Mouse (Mus musculus) cerebellum, adult (tissue): ENCODE data around the gene Rab23.

Experiments used
- ATAC-seq: cut with Nextera tagmentation; 2 replicates; pipeline ENCODE4 v1.9.2; 2017; ENCODE audit warnings: mild to moderate bottlenecking, moderate library complexity, mixed read lengths; ENCODE audit not compliant: insufficient number of reproducible peaks, low FRiP score, low TSS enrichment

The Rab23 gene

DNA sequence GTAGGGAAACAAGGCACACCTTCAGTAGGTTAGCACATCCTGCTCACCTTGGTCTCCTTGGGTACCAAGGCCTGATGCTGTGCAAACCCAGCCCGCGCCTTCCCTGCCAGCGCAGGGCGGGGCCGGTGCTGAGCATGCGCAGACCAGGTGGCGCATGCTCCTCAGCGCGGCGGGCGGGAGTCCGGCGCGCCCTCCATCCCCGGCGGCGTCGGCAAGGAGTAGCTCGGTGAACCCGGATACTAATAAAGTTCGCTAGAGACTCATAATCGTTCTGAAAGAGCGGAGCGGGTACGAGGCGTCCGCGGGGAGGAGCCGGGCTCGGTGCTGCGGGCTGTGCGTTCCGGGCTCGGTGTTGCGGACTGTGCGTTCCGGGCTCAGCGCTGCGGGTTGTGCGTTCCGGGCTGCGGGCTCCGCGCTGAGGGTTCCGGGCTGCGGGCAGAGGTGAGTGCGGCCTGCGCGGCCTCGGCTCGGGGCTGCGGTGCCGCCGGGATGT, at the start of gene Rab23:
Rab23 (plus strand) TSS at position 155 of the 493 bp plus-strand sequence.
- peak; percentile 95 for ATAC-seq

DNA sequence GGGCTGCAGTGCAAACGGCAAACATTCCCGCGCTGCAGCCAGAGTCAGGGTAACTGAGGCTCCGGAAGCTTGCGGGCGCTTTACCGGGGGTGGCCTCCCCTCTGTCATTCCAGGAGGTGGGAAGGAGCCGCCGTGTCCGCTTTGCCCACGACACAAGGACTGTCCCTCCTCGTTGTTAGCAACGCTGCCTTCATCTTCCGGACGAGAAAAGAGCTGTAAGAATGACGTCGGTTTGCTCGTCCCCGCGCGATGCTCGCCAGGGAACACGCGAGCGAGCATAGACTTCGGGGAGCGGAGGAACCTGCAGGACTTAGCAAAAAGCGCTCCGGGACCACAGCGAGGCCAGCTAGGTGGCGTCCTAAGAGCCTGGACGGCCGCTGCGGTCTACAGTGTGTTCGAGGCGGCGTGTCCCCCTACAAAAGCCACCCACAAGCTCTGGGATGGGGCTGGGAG, 49.5 kb upstream of the Rab23 start:
- ATAC-seq, result peak; percentile 74

GRCm38 (mm10) chr1:33671441-33671840, 48.2 kb upstream of the Rab23 start:
- no peak for ATAC-seq

GRCm38 (mm10) chr1:33672083-33672482, 47.6 kb upstream of the Rab23 start:
- no peak for ATAC-seq

GRCm38 (mm10) chr1:33672514-33672913, 47.2 kb upstream of the Rab23 start:
- 0 out of 2 replicates have a peak, but pooled peaks have one; percentile 33 for ATAC-seq

DNA sequence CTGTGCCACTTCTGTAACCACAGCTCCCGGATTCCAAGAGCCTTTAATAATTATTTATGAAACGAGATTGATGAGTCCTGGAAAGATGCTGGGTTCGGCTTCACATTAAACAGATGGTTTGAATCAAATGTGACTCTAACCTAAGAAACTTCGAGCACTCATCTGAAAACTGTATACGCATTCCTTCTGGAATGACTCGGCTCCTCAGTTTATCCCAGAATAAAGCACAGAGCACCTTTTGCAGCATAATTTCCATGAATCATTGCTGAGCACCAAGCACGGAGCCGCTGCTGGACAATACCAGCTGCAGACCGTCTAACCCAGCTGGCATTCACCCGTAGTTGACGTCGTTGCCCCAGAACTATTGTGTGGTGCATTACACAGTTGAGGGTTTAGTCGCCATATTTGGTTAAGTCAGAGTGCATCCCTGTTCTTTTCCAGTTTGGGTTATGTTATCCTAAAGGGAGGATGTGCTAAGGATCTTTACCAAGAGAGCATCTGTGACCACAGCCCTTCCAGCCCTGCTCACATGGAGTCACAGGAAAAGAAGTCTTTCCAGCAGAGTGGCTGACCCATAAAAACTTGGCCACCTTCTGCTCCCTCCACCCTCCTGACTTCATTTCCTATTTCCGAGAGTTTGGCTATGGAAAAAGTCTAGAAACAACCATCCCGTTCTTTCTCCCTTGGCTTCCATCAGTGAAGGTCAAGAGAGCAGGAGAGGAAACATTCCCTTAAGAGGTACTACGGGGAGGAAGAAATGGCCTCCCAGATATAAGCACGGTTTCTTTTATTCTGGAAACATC, 46.3 kb upstream of the Rab23 start:
- ATAC-seq, result no peak

- ATAC-seq, result no peak
These were observed 39.3 kb upstream of the Rab23 start for GRCm38 (mm10) chr1:33680435-33680834.

DNA sequence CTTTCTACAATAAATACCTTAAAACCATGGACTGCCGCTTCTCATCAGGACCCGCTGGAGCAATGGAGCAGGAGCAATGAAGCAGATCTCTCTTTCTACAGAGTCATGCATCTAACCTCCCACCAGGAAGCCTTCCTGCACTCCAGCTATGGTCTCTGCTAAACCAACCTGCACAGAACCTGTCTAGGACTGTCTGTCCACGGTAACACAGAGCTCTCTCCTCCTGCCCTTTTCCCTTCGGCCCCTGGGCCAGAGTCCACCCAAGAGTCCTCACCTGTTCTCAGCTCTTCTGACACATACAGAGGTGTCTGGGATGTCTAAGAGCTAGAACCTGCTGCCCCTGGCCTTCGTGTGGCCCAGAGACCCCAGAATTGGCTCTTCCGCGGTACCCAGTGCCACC, 38.8 kb upstream of the Rab23 start:
- no peak for ATAC-seq

DNA sequence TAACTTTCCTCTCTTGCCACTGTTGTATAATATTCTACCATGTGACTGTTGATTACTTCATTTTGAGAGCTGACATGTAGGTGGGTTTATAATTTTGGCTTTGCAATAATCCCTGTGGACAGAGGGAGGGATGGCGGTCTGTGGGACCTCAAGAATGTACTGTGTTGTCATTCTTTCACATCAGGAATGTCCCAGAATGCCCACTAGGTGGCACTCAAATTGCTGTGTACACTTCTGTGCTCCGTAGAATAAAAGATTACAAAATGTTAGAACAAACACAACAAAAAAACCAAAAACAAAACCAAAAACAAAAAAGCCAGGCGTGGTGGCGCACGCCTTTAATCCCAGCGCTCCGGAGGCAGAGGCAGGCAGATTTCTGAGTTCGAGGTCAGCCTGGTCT, 35.2 kb upstream of the Rab23 start:
- no peak for ATAC-seq

DNA sequence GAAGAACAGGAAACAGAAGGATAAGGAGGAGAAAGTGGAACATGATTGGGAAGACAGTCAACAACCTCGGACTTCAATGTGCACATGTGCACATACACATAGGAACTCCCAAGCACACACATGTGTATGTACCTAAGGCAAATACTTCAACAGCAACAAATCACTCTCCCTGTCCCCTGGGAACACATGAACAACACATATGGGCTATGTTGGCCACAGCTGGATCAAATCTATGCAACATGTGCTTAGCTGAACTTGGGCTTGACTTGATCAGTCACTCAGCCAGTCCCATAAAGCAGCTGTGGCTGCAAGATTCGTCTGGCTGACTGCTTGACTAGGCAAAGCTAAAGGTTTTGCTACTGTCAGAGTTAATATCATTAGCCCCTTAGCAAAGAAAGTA, 30.9 kb upstream of the Rab23 start:
- ATAC-seq, result no peak

DNA sequence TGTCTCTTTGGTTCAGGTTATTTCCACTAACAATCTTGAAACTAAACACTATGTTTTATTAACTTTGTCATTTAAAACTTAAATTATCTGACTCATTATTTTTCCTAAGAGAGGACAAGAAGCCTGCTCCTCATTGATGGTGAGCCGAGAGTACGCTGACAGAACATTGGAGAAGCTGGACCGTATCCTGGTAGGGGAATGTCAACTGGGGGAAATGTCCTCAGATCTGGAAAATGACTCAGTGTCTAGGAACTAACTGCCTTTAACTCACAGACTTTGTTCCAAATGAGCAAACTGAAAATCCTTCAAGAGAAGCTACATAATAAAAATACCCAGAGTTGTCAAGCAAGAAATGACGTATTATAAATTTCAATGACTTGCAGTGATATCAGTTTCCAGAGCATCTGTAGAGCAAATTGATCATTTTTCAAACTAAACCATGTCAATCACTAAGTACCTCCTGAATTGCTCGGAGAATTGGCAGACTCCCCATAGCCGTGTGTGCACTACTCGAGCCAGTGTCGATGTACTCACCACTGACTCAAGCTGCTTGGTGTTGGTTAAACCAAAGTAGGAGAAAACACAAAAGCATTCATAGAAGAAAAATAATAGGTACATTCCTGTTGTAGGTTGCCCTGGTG, 30.1 kb upstream of the Rab23 start:
- no peak for ATAC-seq

DNA sequence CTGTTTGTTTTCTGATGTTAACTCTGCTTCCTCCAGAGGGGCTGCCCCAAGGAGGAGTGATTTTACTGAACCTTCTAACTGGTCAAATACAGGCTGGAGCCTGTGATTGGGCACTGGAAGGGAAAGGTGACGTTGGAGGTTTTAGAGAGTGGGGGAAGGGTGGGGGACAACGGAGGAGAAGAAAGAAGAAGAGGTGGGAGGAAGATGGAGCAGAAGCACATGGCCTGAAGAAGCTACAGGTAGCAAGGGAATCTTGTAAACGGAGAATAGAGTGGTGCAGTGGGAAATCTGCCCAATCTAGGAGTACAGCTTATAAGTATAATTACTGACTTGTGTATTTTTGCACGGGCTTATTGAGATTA, 29.6 kb upstream of the Rab23 start:
- ATAC-seq, result no peak

- ATAC-seq, result no peak
These were observed 25.8 kb upstream of the Rab23 start for GRCm38 (mm10) chr1:33693893-33694292.

DNA sequence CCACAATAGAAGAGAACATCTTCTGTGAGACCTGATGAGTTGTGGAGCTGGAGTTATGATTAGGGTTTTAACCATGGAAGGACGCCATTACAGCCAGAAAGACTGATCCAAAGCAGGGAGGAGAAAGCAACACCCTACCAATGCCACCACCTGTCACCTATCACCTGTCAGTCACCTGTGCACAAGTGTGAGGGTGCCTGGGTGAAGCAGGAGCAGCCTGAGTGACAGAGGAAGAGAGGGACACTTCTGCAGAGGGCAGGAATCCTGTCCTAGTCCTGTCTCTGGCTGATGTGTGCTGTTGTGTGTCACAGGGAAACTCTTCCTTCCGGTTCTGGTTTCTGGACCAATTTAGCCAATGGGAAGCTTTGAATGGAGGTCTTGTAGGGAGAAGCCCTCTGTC, 23.7 kb upstream of the Rab23 start:
- no peak for ATAC-seq

DNA sequence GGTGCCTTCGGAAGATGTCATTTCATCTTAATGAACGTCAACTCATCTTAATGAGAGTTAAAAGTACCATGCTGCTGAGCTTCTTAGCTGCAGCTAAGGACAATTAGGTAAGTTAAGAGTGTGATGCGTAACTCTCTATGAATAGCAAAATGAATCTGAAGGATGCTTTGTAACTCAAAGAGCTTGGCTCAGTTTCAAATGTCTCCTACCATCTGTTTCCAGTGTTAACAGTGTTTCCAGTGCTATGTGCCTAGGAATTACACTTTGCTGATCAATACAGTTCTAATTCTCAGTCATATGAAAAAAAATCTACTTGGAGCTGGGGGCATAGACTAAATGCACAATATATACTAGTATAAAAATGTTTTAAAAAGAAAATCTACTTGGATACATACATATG, 18.4 kb upstream of the Rab23 start:
- ATAC-seq, result no peak

- ATAC-seq, result no peak
These were observed 10.1 kb upstream of the Rab23 start for GRCm38 (mm10) chr1:33709615-33710014.

DNA sequence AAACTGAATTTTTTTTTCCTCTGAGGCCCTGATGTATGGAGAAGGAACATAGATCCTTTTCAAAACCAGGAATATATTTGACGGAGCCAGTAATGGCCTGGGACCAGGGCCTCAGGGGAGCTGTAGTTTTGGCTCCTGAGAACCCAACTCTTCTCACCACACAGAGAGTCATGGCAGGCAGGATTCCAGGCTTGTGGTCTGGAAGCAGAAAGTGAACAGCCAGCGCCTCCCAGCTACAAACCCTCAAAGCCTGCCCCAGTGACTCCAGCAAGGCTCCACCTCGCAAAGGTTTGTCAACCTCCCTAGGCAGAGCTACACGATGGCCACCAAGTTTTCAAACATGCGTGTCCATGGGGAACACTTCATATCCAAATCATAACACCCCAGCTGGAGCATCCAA, 7.7 kb upstream of the Rab23 start:
- ATAC-seq, result no peak

DNA sequence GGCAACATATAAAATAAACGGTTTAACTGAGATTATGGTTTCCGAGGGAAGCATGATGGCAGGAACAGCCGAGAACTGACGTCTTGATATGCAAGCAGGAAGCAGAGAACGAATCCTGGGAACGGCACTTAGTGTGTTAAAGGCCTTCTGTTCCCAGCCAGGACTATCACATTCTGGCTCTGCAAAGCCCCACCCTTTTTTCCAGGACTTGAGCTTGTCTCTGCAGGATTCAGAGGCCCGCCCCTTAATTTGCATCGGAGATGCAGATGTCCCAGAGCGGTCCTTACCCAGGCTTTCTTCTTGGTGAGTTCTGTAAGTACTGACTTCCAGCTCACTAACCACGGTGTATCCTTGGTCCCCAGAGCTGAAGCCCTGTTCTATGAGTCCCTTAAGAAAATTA, 4.9 kb upstream of the Rab23 start:
- ATAC-seq, result no peak

- no peak for ATAC-seq
These were observed 2.1 kb upstream of the Rab23 start for GRCm38 (mm10) chr1:33717636-33718035.

- no peak for ATAC-seq
These were observed 544 bp downstream of the Rab23 start for GRCm38 (mm10) chr1:33720231-33720630.

DNA sequence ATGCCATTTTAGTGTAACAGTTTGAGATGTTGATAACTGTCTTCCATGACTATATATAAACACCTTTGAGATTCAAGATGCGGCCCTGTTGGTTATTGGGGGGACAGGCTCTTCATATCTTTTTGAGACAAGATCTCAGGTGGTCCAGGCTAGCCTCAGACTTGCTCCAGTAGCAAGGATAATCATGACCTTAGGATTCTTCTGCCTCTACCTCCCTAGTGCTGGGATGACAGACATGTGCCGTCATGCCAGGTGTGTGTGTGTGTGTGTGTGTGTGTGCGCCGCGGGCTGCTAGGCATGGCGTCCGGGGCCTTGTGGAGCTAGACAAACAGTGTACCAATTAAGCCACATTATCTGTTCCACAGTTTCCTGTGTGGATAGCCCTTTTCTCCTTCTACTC, 1.3 kb downstream of the Rab23 start:
- no peak for ATAC-seq

- no peak for ATAC-seq
These were observed 4.8 kb downstream of the Rab23 start for GRCm38 (mm10) chr1:33724516-33724915.
